Mouse (Mus musculus) kidney, postnatal 36 days (tissue): ENCODE results near the gene Gucy1a1.
A peak's percentile ranks its signal among the peaks of the same experiment; 100 is the strongest.
"Not testable (repeated sequence)": the region's sequence is repeated elsewhere in the genome, so short reads cannot be mapped to it uniquely, and the experiment has no call there.

ENCODE experiments used
- DNase-seq, 2 experiments: peaks; one replicate each; pipeline ENCODE4 v3.0.0; 2021 to 2022; ENCODE audit warnings: mixed read lengths in 2 of 2

Gucy1a1 gene

DNA sequence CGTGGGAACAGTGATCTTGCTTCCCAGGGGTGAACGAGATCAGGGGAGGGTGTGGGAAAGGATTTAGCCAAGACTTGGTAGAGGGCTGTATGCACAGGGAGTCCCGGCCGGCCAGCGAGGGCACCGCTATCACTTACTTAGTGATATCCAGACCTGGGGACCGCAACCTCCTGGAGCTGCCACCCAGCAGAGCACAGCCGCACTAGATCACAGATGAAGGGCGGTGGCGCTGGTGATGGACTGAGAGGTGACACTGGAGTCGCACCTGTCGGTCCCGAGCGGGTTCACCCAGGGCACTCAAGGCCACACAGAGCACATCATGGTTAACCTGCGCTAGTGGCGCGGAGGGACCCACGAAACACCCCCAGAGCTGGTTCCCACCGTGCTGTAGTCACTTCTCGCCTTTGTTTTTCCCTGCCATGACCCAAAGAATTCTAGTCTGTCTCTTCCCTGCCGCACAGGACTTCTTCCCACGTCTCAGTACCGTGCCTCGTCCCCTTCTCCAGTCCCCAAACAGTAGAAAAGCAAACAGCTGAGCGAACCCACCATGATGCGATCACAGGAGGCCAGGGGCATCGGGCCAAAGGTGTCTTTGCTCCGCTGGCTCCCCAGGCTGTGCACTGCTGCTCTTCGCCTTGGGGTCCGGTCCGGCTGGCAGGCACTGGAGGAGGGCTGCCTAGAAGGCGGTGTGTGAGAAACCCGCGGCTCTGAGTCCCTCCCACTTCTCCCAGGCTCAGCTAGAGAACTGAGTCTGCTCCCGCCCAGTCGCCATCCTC is at the start of gene Gucy1a1:
Gucy1a1 (minus strand) TSS at position 664 of the 776 bp plus-strand sequence.
- peak; percentile 65 to 66 for DNase-seq

DNA sequence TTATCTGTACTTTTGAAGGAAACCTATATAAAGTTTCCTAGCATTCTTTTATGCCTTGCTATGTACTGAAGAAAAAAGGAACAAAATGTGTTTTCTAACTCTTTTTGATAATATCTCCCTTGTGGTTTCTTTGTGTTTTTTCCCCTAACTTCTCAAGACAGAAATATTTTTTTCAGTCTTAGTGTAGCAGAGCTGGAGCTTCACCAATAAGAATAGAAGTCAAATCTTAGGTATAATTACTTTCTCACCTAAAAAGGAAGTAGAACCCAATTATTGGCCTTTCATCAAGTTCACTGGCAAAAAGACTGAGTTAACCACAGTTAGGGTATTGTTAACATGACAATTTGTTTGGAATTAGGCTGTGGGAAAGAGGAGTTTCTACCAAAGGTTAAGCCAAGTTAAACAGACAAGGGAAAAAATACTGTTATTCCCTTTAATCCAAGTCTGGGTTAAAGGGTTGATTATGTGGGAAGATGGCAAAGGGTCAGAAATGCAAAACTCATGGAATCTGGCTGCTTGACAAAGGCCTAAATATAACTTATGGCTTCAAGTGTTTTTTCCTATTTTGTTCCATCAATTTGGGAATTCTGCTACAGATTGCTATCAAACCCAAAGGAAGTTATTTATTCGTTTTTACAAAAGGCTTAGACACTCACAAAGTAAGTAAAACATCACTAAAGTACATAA is 46.1 kb upstream of the Gucy1a1 start:
- no peak for DNase-seq

GRCm38 (mm10) chr3:82185626-82186025 is 40.0 kb upstream of the Gucy1a1 start:
- no peak for DNase-seq

GRCm38 (mm10) chr3:82181500-82181899 is 35.9 kb upstream of the Gucy1a1 start:
- no peak for DNase-seq

GRCm38 (mm10) chr3:82180253-82180652 is 34.7 kb upstream of the Gucy1a1 start:
- DNase-seq, result peak; percentile 2 to 53

- no peak for DNase-seq
Measured at GRCm38 (mm10) chr3:82175501-82175900, 29.9 kb upstream of the Gucy1a1 start.

- DNase-seq, result peak in 1 of 2 experiments; percentile 28
Measured at GRCm38 (mm10) chr3:82167064-82167463, 21.5 kb upstream of the Gucy1a1 start.

DNA sequence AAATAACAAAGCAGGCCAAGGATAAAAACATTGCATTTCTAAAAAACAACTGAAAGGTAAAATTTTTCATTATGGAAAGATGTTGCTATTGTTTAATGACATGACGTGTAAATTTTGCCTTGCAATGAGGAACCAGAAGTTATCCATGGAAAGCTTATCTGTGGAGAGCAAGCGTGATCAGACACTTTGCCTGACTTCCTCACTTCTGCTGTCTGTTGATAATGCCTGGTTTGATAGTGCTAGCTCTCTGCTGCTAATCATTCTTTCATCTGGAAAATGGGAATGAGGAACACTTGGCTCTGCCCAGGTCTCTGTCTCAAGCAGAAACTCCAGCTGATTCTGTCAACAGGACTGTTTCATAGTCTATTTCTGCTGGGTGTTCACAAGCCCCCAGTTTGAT is 20.3 kb upstream of the Gucy1a1 start:
- no peak for DNase-seq

- DNase-seq, result not testable (repeated sequence)
Measured at GRCm38 (mm10) chr3:82162992-82163391, 17.4 kb upstream of the Gucy1a1 start.

DNA sequence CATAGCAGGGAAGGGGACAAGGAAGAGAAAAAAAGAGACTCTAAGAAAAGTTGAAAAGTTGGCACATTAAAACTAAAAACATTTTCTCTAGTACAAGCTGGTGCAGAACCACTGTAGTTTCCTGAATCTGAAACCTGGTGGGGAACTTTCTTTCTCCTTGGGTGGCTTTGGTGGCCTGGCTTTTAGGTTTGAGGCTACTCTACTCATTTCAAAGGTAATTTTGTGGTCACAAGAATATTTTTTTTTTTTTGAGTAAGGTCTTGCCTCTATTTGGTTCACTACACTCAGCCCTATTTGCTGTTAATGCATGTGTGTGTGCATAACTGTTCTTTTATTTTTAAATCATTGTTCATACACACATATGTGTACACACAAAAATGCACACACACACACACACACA is 389 bp upstream of the Gucy1a1 start:
- no peak for DNase-seq

DNA sequence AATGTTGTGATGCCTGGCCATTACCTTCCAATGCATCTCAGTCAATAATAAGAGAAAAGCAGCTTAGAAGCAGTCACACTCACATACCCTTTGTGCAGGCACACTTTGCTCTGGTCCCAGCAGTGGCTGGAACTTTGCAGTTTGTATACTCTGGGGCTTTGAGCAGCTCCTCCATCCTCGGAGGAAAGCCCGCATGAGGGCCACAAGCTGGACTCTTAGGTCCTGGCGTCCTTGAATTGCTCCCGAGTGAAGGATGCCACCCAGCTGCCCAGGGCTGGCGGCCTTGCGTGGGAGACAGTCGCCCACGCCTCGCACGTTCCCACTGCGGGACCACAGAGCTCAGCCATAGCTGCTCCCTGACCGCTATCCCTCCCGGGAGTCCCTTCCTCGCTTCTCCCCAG is 864 bp downstream of the Gucy1a1 start:
- DNase-seq, result no peak

DNA sequence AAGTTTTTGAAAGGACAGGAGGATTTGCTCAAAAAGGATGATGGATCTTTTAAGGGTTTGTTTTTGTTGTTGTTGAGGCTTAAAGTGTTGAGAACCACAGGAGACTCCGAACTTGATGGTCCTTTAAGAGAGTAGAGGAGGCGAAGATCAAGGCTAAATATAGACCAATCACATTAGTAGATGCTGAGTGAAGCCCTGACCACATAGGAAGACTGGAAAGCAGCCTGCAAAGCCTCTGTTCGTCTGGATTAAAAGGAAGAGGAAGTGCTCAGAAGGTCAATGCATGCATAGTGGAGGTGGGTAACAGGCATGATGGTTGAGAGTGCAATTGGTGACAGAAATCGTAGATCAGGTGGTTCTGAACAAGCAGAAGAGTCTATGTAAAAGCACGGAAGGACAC is 4.8 kb downstream of the Gucy1a1 start:
- no peak for DNase-seq

GRCm38 (mm10) chr3:82138002-82138667 is 7.5 kb downstream of the Gucy1a1 start:
- DNase-seq, result no peak

DNA sequence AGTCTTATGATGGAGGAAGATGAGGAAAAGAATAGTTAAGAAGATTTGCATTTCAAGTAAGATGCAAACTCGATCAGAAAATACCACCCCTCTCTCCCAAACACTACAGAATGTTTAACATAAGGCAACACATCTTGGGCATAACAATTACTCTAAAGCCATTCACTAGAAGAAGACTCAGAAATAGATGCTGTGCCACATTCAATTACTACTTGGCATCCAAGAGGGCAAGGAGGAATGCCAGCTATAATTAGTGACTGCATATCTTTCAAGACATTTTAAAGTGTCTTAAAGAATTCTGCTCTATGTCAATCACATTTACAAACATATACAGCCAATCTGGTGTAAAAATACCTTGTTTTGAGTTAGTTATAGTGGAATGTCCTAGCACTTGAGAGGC is 10.1 kb downstream of the Gucy1a1 start:
- no peak for DNase-seq

- no peak for DNase-seq
Measured at GRCm38 (mm10) chr3:82129258-82129657, 16.3 kb downstream of the Gucy1a1 start.

DNA sequence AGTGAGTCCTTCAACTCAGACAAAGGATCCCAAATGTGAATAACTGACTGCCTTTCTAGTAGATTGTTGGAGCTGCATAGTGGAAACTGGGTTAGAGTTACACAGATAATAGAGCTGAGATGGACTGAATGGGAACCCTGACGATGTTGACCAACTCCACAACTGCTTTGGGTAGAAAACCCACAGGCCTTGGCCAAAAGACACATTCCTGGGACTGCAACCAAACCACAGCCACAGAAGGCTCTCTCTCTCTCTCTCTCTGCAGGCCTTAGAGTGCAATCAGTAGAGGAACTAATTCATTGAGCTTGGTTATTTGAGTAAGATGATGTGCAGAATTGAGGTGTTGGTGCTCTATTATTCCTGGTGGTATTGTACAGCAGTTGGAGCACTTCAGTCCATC is 21.0 kb downstream of the Gucy1a1 start:
- DNase-seq, result no peak

- DNase-seq, result peak; percentile 18 to 19
Measured at GRCm38 (mm10) chr3:82118916-82119315, 26.7 kb downstream of the Gucy1a1 start.

DNA sequence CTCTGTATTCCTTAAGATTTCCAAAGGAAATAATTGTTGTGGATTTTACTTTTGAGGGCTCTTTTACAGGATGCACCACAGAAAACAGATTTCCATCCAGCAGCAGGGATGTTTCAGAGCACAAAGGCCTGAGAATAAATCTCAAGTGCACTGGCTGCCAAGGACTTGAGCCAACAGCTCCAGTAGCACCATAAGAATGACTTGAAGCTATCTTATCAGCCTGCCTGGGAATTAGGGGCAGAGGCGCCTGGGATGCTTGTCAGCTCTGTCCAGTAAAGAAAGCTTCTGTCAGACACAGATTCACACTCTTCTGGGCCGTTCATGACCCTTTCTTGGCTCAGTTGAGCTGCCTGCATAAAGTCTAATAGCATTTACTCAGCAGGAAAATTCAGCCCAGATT is 33.1 kb downstream of the Gucy1a1 start:
- peak; percentile 39 for DNase-seq

GRCm38 (mm10) chr3:82111986-82112385 is 33.6 kb downstream of the Gucy1a1 start:
- peak; percentile 10 to 35 for DNase-seq

DNA sequence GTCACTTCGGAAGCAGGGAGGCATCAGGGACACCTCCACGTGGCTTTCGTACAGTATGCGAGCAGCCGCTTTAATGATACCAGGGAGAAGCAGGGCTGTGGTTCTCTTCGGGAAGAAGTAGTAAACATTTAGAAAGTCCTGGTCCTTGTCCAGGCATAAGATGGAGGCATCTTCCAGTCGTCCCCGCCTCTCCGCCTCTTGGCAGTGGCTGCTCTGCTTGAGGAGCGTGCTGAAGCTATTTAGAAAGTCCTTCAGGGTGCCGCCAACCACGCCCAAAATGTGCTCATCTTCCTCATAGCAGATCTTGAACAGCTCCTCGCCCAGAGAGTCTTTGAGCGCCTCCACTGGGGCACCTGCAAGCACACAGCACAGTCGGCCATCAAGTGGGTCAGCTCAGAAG is 36.6 kb downstream of the Gucy1a1 start:
- no peak for DNase-seq

GRCm38 (mm10) chr3:82104229-82104628 is 41.4 kb downstream of the Gucy1a1 start:
- DNase-seq, result no peak

GRCm38 (mm10) chr3:82099127-82099526 is 46.5 kb downstream of the Gucy1a1 start:
- DNase-seq, result no peak

- DNase-seq, result no peak
Measured at GRCm38 (mm10) chr3:82096801-82097200, 48.8 kb downstream of the Gucy1a1 start.
